Mouse (Mus musculus) lung, embryonic 16.5 days (tissue): ENCODE data around the gene Efna1. TPM values are rescaled to one million over a fixed set of nuclear protein-coding genes. Genes with fewer than 3 reads are reported as not detected.

Experiments
- ATAC-seq: fragments of 200-750 bp; cut with Nextera tagmentation; 2 replicates; pipeline ENCODE4 v1.8.0; 2017; ENCODE audit warnings: low read depth, mild to moderate bottlenecking, moderate library complexity
- H3K27ac ChIP-seq: fragments of 300-500 bp; sonication (generic); 2 replicates; pipeline ENCODE4 v1.5.1; 2014; ENCODE audit warnings: mild to moderate bottlenecking, control low read depth, low read length
- H3K27me3 ChIP-seq: fragments of 300-500 bp; sonication (generic); 2 replicates; pipeline ENCODE4 v1.6.1; 2014; ENCODE audit warnings: low read depth, low read length, mixed read lengths; ENCODE audit not compliant: control insufficient read depth, insufficient read depth
- H3K36me3 ChIP-seq: fragments of 300-500 bp; sonication (generic); 2 replicates; pipeline ENCODE4 v1.6.1; 2014; ENCODE audit warnings: low read length; ENCODE audit not compliant: control insufficient read depth, insufficient read depth
- H3K4me1 ChIP-seq: fragments of 300-500 bp; sonication (generic); replicated peaks from 2 replicates; pipeline ENCODE4 v1.6.1; 2014; ENCODE audit warnings: low read length, mixed read lengths; ENCODE audit not compliant: control insufficient read depth, insufficient read depth
- H3K4me2 ChIP-seq: fragments of 300-500 bp; sonication (generic); 2 replicates; pipeline ENCODE4 v1.6.1; 2014; ENCODE audit warnings: low read depth, low read length, control low read depth
- H3K4me3 ChIP-seq: fragments of 300-500 bp; sonication (generic); 2 replicates; pipeline ENCODE4 v1.5.1; 2014; ENCODE audit warnings: mild to moderate bottlenecking, low read length, control low read depth
- H3K9ac ChIP-seq: fragments of 300-500 bp; sonication (generic); 2 replicates; pipeline ENCODE4 v1.6.1; 2014; ENCODE audit warnings: low read length, control low read depth
- H3K9me3 ChIP-seq: fragments of 300-500 bp; sonication (generic); 2 replicates; pipeline ENCODE4 v1.6.1; 2016; ENCODE audit warnings: low read length; ENCODE audit not compliant: control insufficient read depth
- WGBS: fragments of 180-500 bp; shearing (Covaris S2); extraction: QIAGEN DNeasy Blood & Tissue Kit; methylation state at CpG from one replicate; pipeline ENCODE4 v1.1.7; 2014; 5-methylcytosine and 5-hydroxymethylcytosine counted together
- polyA plus RNA-seq: library from polyadenylated mRNA; unstranded; fragments of >200 nt; fragmentation: Nextera tagmentation; extraction: Ambion mirVana; gene quantifications from 2 replicates; pipeline ENCODE4 v1.2.1, GENCODE M21; 2015

Gene Efna1
- polyA plus RNA-seq, 1 experiment from 2014 or later = 97.2 TPM

DNA sequence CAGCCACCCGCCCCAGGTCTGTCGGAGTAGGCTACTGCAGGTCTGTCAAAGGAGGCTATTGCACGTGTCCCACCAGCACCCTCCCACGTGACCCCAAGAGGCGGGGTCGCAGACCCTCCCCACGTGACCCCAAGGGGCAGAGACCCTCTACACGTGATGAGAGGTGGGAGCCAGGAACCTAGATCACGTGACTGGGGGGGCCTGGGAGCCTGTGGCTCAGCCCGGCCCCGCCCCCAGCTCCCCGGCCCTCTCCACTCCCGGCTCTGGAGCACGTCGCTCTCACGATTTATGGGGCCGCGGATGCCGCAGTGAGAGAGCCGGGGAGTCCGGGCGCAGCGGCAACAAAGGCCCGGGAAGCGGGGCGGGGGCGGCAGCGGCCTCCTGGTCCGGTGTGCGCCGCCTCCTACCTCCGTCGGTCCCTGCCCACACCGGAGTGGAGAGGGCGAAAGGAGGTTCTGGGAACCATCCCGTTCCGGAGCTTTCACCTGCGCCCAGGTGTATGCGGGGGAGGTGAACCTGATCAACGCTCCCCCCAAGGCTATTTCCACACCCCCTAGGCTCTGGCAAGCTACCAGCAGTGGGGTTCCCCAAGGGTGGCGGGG is 39.7 kb upstream of the Efna1 start:
- H3K4me2 ChIP-seq = peak overlapping the region; percentile 92
- peak overlapping the region; percentile 56 for H3K4me3 ChIP-seq
- no peaks in the 10 kb centered on the region for H3K9me3 ChIP-seq
- no peak for ATAC-seq
- peaks cover 39% of the 10 kb centered on the region for H3K27me3 ChIP-seq
- H3K36me3 ChIP-seq = no peaks in the 10 kb centered on the region
- peak overlapping the region; percentile 50 for H3K9ac ChIP-seq
- no peak overlapping the region for H3K27ac ChIP-seq
- under 1% methylated on average over 41 of the region's 41 CpGs for WGBS
- peaks cover 40% of the 10 kb centered on the region for H3K4me1 ChIP-seq

DNA sequence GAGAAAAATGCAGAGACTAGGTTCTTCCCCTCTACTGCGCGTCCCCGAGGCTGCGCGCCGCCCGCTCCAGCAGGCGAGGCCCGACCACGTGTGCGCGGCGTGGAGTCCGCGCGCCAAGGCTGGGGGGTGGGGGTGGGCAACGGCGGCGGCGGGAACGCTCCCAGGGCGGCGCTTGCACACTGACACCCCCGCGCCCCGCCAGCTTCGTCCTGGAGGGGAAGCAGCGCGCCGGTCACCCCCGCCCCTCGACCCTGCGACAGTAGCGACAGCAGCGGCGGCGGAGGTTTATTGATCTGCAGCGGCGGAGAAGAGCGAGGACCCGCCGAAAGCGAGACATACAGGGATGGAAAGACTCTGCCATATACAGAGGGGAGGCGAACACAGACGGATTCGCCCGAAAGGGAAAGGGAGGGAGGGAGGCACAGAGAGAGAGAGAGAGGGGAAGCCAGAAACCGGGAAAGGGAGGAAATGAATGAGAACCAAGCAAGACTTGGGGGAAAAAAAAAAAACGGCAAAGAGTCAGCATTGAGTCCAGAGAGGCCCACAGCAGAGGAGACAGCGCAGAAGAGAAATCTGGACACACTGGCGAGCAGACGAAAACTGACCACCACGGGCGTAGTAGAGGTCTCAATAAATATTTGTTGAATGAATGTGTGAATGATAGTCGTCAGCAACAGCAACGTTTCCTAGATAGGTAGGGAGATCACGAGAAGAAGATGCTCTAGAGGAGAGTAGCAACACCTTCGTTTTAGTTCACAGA is 38.8 kb upstream of the Efna1 start:
- peak overlapping the region; percentile 51 for H3K4me3 ChIP-seq
- no peak overlapping the region for H3K27ac ChIP-seq
- H3K4me2 ChIP-seq = peak overlapping the region; percentile 92
- H3K4me1 ChIP-seq = peaks cover 48% of the 10 kb centered on the region
- peak overlapping the region; percentile 47 for H3K9ac ChIP-seq
- H3K36me3 ChIP-seq = no peaks in the 10 kb centered on the region
- no peak for ATAC-seq
- 2% methylated on average over 42 of the region's 58 CpGs for WGBS
- peaks cover 39% of the 10 kb centered on the region for H3K27me3 ChIP-seq
- H3K9me3 ChIP-seq = no peaks in the 10 kb centered on the region

DNA sequence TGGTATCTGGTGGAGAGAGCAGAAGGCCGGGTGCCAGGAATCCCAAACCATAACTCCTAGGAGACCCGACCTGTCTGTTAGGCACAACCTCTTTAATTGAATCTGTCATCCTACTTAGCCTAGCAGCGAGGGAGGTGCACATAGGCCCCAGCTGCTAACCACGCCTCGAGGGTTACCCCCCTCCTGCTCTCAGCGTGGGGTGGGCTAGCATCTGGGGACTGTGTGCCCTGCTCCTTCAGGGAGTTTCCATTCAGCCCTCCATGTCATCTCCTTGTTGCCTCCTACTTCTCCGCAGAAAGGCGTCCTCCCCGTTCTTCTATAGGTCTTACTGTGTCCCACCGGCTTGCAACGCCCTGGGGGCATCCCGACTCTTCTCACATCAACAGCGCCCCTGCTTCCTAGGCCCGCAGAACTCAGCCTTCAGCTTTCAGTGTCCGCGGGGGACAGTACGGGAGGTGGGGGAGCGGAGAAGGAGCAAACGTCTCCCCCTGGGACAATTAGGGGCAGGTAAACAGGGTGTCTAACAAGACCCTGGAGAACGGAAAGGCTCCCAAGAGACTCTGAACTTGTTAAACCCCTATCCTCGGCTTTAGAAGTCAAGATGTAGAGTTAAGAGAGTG is 38.1 kb upstream of the Efna1 start:
- Histone ChIP-seq H3K9ac (no peak overlapping the region), H3K9me3 (no peaks in the 10 kb centered on the region), H3K27ac (no peak overlapping the region), H3K4me3 (peak overlapping the region; percentile 51), H3K36me3 (no peaks in the 10 kb centered on the region), H3K27me3 (peaks cover 39% of the 10 kb centered on the region), H3K4me2 (peak overlapping the region; percentile 92), H3K4me1 (peaks cover 51% of the 10 kb centered on the region)
- WGBS = 19% methylated on average over 21 of the region's 21 CpGs
- ATAC-seq = no peak

DNA sequence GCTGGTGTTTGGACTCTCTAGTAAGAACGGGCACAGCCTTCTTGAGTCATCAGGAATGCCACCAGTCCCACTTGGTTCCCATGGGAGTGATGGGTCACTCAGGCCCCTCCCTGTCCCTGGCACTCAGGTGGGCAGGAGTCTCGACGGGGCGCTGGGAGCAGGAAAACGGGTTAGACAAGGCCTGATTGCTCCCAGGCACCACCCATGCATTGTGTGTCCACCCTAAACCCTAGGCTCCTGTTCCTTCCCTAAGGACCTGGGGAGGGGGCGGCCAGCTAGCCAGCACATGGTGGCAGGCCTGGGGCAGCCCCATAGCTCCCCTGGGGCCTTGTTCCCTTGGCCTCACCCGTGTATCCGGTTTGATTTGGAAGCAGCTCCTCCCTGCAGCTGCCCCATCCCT is 37.4 kb upstream of the Efna1 start:
- Histone ChIP-seq H3K9me3 (no peaks in the 10 kb centered on the region), H3K4me3 (no peak overlapping the region), H3K27ac (no peak overlapping the region), H3K36me3 (no peaks in the 10 kb centered on the region), H3K4me1 (peaks cover 51% of the 10 kb centered on the region), H3K9ac (no peak overlapping the region), H3K4me2 (no peak overlapping the region), H3K27me3 (peaks cover 39% of the 10 kb centered on the region)
- WGBS = 60% methylated on average over 8 of the region's 8 CpGs
- no peak for ATAC-seq

DNA sequence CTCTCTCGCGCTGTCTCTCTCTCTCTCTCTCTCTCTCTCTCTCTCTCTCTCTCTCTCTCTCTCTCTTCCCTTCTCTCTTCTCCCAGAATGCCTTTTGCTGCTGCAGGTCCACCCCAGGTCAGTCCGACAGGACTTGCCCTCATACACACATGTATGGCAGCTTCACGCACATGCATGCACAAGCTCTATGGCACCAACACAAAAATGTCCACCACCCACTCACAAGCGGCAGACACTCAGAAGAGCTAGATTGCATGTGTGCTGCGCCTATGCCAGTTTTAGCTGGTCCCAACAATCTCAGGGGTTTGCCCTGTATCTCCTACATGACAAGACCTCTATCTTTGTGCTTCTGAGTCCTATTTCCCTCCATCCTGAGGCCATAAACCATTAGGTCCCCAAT is 36.3 kb upstream of the Efna1 start:
- H3K36me3 ChIP-seq = no peaks in the 10 kb centered on the region
- H3K4me3 ChIP-seq = no peak overlapping the region
- peaks cover 39% of the 10 kb centered on the region for H3K27me3 ChIP-seq
- no peak overlapping the region for H3K4me2 ChIP-seq
- no peak overlapping the region for H3K9ac ChIP-seq
- peaks cover 48% of the 10 kb centered on the region for H3K4me1 ChIP-seq
- no peak overlapping the region for H3K27ac ChIP-seq
- WGBS = 65% methylated on average over 6 of the region's 6 CpGs
- H3K9me3 ChIP-seq = no peaks in the 10 kb centered on the region
- ATAC-seq = no peak

DNA sequence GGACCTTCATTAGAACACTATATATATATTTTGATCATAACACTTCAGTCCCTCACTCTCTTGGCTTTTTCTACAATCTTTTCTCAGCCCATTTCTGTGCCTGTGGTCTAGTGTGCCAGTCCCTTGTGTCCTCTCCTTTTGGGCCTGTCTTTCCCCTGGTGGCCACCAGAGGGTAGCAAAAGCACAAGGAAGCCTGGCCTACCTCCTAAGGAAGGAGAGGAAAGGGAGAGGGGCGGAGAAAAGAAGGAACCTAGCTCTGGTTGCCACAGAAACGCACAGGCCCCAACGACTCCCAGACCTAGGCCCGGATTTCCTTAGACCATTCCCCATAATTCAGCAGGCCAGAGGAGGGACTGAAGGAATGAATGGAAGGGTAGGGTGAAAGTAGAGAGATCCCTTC is 35.9 kb upstream of the Efna1 start:
- Histone ChIP-seq H3K4me2 (peak overlapping the region; percentile 77), H3K27ac (peak overlapping the region; percentile 70), H3K27me3 (peaks cover 39% of the 10 kb centered on the region), H3K36me3 (no peaks in the 10 kb centered on the region), H3K4me3 (0 out of 2 replicates have a peak overlapping the region, but pooled peaks have one; percentile 49), H3K9me3 (no peaks in the 10 kb centered on the region), H3K4me1 (peaks cover 44% of the 10 kb centered on the region), H3K9ac (no peak overlapping the region)
- ATAC-seq = peak; percentile 54
- 3% methylated on average over 4 of the region's 4 CpGs for WGBS

DNA sequence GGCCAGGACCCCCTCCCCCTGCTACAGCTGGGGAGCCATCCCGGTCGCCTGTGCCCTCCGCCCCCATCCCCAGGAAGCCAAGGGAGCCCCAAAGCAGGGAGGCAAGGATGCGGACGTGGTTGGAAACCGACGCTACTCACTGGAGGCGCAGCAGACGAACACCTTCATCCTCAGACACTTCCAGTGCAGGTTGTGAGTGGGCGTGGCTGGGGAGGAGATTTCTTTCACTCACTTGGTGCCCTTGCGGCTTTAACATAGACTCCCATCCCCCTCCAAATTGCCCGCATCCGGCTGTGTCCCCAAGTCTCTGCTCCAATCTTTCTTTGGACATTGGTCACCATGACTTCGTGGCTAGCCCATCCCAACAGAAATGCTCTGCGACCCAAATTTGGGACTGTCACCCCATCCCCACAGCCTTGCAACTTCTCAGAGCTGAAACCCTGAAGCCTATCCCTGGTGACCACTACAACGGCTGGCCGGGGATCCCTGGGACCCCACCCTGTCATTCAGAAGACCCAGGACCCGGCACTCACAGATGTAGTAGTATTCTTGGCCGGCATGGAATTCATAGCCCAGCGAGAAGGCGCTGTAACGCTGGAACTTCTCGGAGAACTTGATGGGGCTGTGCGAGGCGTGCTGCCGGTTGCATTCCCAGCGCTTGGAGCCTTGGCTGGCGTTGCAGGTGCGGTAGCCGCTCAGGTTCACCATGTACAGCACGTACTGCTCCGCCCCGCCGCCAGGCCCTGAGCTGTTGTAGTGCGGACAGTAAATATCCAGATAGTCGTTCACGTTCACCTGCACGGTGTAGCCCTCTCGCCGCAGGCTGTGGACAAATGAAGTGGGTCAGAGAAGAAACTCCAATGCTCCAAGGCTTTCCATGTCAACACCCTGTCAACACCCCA is 35.2 kb upstream of the Efna1 start:
- Histone ChIP-seq H3K9ac (peak overlapping the region; percentile 57), H3K36me3 (no peaks in the 10 kb centered on the region), H3K27ac (peak overlapping the region; percentile 70), H3K27me3 (peaks cover 33% of the 10 kb centered on the region), H3K4me1 (peaks cover 38% of the 10 kb centered on the region), H3K9me3 (no peaks in the 10 kb centered on the region), H3K4me3 (peak overlapping the region; percentile 49), H3K4me2 (peak overlapping the region; percentile 77)
- ATAC-seq = peak; percentile 53
- 6% methylated on average over 40 of the region's 40 CpGs for WGBS

DNA sequence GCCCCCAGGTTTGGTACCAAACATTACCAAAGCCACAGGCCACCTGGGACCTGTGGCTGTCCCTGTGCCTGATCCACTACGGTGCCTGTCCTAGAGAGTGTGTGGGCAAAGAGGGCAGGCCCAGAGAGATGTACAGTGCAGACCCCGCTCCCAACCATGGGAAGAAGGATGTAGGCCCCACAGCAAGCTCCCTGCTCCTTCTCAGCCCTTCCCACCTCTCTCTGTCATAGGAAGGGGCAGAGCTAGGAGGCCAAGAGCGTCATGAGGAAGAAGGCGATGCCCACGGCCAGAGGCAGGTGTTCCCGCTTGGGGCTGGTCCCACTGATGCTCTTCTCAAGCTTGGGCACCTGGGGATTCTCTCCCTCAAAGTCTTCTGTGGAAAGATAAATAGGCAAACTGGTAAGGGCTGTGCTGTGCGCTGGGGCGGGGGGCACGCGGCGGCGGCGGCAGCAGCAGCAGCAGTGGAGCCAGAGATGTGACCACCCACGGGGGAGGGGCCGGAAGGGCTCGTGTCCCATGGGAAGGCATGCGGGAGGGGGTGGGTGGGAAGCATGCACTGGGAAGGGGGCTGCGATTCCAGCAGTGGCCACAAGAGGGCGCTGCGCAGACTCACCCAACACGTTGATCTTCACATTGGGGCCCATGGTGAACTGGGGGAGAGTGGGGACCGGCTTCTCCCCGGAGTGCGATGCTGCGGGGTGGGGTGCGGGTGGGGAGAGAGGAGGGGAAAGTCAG is 34.4 kb upstream of the Efna1 start:
- Histone ChIP-seq H3K36me3 (no peaks in the 10 kb centered on the region), H3K4me3 (peak overlapping the region; percentile 49), H3K27me3 (peaks cover 25% of the 10 kb centered on the region), H3K4me1 (peaks cover 30% of the 10 kb centered on the region), H3K27ac (peak overlapping the region; percentile 88), H3K9me3 (no peaks in the 10 kb centered on the region), H3K9ac (peak overlapping the region; percentile 68), H3K4me2 (peak overlapping the region; percentile 77)
- peak; percentile 36 for ATAC-seq
- WGBS = 4% methylated on average over 26 of the region's 26 CpGs
